Mouse (Mus musculus) limb, embryonic 10.5 days (tissue): ENCODE results near the gene Prmt2. TPM values are rescaled to one million over a fixed set of nuclear protein-coding genes. Genes with fewer than 3 reads are reported as not detected.

Source experiments
- DNase-seq: peaks from one replicate; pipeline ENCODE4 v3.0.0-alpha.2; 2017; ENCODE audit warnings: low spot score
- H3K27ac ChIP-seq: fragments of 300-500 bp; sonication (generic); 2 replicates; pipeline ENCODE4 v1.5.1; 2016; ENCODE audit warnings: mild to moderate bottlenecking
- H3K27me3 ChIP-seq: fragments of 300-500 bp; sonication (generic); 2 replicates; pipeline ENCODE4 v1.6.1; 2016; ENCODE audit warnings: low read depth, mild to moderate bottlenecking; ENCODE audit not compliant: poor library complexity, severe bottlenecking
- H3K36me3 ChIP-seq: fragments of 300-500 bp; sonication (generic); 2 replicates; pipeline ENCODE4 v1.6.1; 2016; ENCODE audit warnings: mild to moderate bottlenecking, moderate library complexity
- H3K4me1 ChIP-seq: fragments of 300-500 bp; sonication (generic); 2 replicates; pipeline ENCODE4 v1.6.1; 2016
- H3K4me3 ChIP-seq: fragments of 300-500 bp; sonication (generic); 2 replicates; pipeline ENCODE4 v1.5.1; 2016; ENCODE audit warnings: mild to moderate bottlenecking, moderate library complexity
- H3K9me3 ChIP-seq: fragments of 300-500 bp; sonication (generic); replicated peaks from 2 replicates; pipeline ENCODE4 v1.6.1; 2016; ENCODE audit warnings: mild to moderate bottlenecking
- WGBS: fragments of 180-500 bp; shearing (Covaris S2); methylation state at CpG from one replicate; pipeline ENCODE4 v1.1.7; 2016; 5-methylcytosine and 5-hydroxymethylcytosine counted together
- polyA plus RNA-seq: library from polyadenylated mRNA; unstranded; fragments of >200 nt; fragmentation: Nextera tagmentation; extraction: Ambion mirVana; gene quantifications from 2 replicates; pipeline ENCODE4 v1.2.1, GENCODE M21; 2016

Gene Prmt2
- polyA plus RNA-seq, 1 experiment from 2014 or later, result 43.9 TPM

- Histone ChIP-seq H3K27ac (no peak overlapping the region), H3K4me1 (no peaks in the 10 kb centered on the region)
- WGBS, result 95% methylated on average over 1 of the region's 1 CpGs
These were observed 15.4 kb upstream of the Prmt2 start for GRCm38 (mm10) chr10:76253079-76253478.

GRCm38 (mm10) chr10:76250870-76251269, 13.2 kb upstream of the Prmt2 start:
- Histone ChIP-seq H3K9me3 (no peaks in the 10 kb centered on the region), H3K36me3 (no peaks in the 10 kb centered on the region), H3K4me1 (no peaks in the 10 kb centered on the region), H3K4me3 (no peak overlapping the region), H3K27me3 (no peaks in the 10 kb centered on the region), H3K27ac (no peak overlapping the region)
- WGBS, result 85% methylated on average over 7 of the region's 7 CpGs
- no peak for DNase-seq

More at GRCm38 (mm10) chr10:76253079-76253478, 15.4 kb upstream of the Prmt2 start:
- no peak overlapping the region for H3K4me3 ChIP-seq
- no peak for DNase-seq
- no peaks in the 10 kb centered on the region for H3K36me3 ChIP-seq
- H3K9me3 ChIP-seq, result no peaks in the 10 kb centered on the region
- no peaks in the 10 kb centered on the region for H3K27me3 ChIP-seq

- H3K27ac ChIP-seq, result no peak overlapping the region
- no peak overlapping the region for H3K4me3 ChIP-seq
- no peaks in the 10 kb centered on the region for H3K9me3 ChIP-seq
- DNase-seq, result no peak
- no peaks in the 10 kb centered on the region for H3K36me3 ChIP-seq
- H3K27me3 ChIP-seq, result no peaks in the 10 kb centered on the region
- no peaks in the 10 kb centered on the region for H3K4me1 ChIP-seq
- 90% methylated on average over 5 of the region's 5 CpGs for WGBS
These were observed 10.9 kb upstream of the Prmt2 start for GRCm38 (mm10) chr10:76248647-76248968.

- no peaks in the 10 kb centered on the region for H3K36me3 ChIP-seq
- H3K27me3 ChIP-seq, result no peaks in the 10 kb centered on the region
- no peak overlapping the region for H3K27ac ChIP-seq
- H3K4me1 ChIP-seq, result no peaks in the 10 kb centered on the region
- no peak overlapping the region for H3K4me3 ChIP-seq
- WGBS, result 84% methylated on average over 21 of the region's 21 CpGs
- no peaks in the 10 kb centered on the region for H3K9me3 ChIP-seq
- no peak for DNase-seq
These were observed 10.4 kb upstream of the Prmt2 start for GRCm38 (mm10) chr10:76247960-76248646.

- Histone ChIP-seq H3K4me3 (no peak overlapping the region), H3K36me3 (no peaks in the 10 kb centered on the region), H3K27ac (no peak overlapping the region), H3K9me3 (no peaks in the 10 kb centered on the region), H3K27me3 (no peaks in the 10 kb centered on the region), H3K4me1 (no peaks in the 10 kb centered on the region)
- DNase-seq, result no peak
- WGBS, result 74% methylated on average over 4 of the region's 4 CpGs
These were observed 8.9 kb upstream of the Prmt2 start for GRCm38 (mm10) chr10:76246601-76247000.

- Histone ChIP-seq H3K4me3 (no peak overlapping the region), H3K4me1 (no peaks in the 10 kb centered on the region), H3K9me3 (no peaks in the 10 kb centered on the region), H3K27me3 (no peaks in the 10 kb centered on the region), H3K36me3 (no peaks in the 10 kb centered on the region), H3K27ac (no peak overlapping the region)
- WGBS, result 84% methylated on average over 2 of the region's 2 CpGs
- no peak for DNase-seq
These were observed 7.4 kb upstream of the Prmt2 start for GRCm38 (mm10) chr10:76245106-76245505.

GRCm38 (mm10) chr10:76239401-76239800, 1.7 kb upstream of the Prmt2 start:
- no peaks in the 10 kb centered on the region for H3K27me3 ChIP-seq
- no peak overlapping the region for H3K4me3 ChIP-seq
- no peak for DNase-seq
- H3K4me1 ChIP-seq, result peaks cover 13% of the 10 kb centered on the region
- no peaks in the 10 kb centered on the region for H3K36me3 ChIP-seq
- no peaks in the 10 kb centered on the region for H3K9me3 ChIP-seq
- WGBS, result 79% methylated on average over 4 of the region's 4 CpGs
- H3K27ac ChIP-seq, result no peak overlapping the region

GRCm38 (mm10) chr10:76229627-76230026, 8.0 kb downstream of the Prmt2 start:
- H3K27ac ChIP-seq, result no peak overlapping the region
- H3K4me1 ChIP-seq, result no peaks in the 10 kb centered on the region
- H3K9me3 ChIP-seq, result no peaks in the 10 kb centered on the region
- peaks cover 9% of the 10 kb centered on the region for H3K36me3 ChIP-seq
- DNase-seq, result no peak
- no peak overlapping the region for H3K4me3 ChIP-seq
- 76% methylated on average over 1 of the region's 1 CpGs for WGBS
- H3K27me3 ChIP-seq, result no peaks in the 10 kb centered on the region

DNA sequence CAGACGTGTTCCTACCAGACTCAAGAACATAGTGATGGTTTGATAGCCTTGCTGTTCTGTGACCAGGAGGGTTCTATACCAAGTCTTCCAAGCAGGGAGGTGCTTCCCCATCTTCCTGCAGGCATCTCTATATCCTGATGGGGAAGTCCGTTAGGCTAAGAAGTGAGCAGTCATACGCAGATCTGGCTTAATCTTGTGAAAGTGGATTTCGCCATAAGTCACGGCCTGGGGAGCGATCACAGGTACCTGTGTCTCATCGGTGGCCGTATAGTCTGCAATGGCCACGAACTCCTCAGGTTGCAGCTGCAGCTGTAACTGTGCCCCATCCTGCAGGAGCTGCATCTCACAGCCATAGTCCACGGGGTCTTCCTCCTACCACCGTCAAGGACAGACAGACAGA, 11.7 kb downstream of the Prmt2 start:
- H3K36me3 ChIP-seq, result peaks cover 43% of the 10 kb centered on the region
- H3K27me3 ChIP-seq, result no peaks in the 10 kb centered on the region
- H3K27ac ChIP-seq, result no peak overlapping the region
- H3K4me1 ChIP-seq, result no peaks in the 10 kb centered on the region
- 94% methylated on average over 11 of the region's 11 CpGs for WGBS
- DNase-seq, result no peak
- H3K4me3 ChIP-seq, result no peak overlapping the region
- H3K9me3 ChIP-seq, result no peaks in the 10 kb centered on the region

- WGBS, result 88% methylated on average over 9 of the region's 9 CpGs
- Histone ChIP-seq H3K36me3 (peaks cover 72% of the 10 kb centered on the region), H3K4me3 (no peak overlapping the region), H3K27me3 (no peaks in the 10 kb centered on the region), H3K27ac (no peak overlapping the region), H3K4me1 (no peaks in the 10 kb centered on the region), H3K9me3 (peaks cover 11% of the 10 kb centered on the region)
- no peak for DNase-seq
These were observed 19.4 kb downstream of the Prmt2 start for GRCm38 (mm10) chr10:76218240-76218639.

GRCm38 (mm10) chr10:76217056-76217455, 20.6 kb downstream of the Prmt2 start:
- peaks cover 11% of the 10 kb centered on the region for H3K9me3 ChIP-seq
- peaks cover 70% of the 10 kb centered on the region for H3K36me3 ChIP-seq

GRCm38 (mm10) chr10:76214161-76214560, 23.5 kb downstream of the Prmt2 start:
- H3K4me1 ChIP-seq, result no peaks in the 10 kb centered on the region
- peak; percentile 16 for DNase-seq
- WGBS, result 82% methylated on average over 4 of the region's 4 CpGs
- H3K4me3 ChIP-seq, result no peak overlapping the region
- peaks cover 11% of the 10 kb centered on the region for H3K9me3 ChIP-seq
- H3K27me3 ChIP-seq, result no peaks in the 10 kb centered on the region
- H3K36me3 ChIP-seq, result peaks cover 63% of the 10 kb centered on the region
- H3K27ac ChIP-seq, result no peak overlapping the region

More at GRCm38 (mm10) chr10:76217056-76217455, 20.6 kb downstream of the Prmt2 start:
- 97% methylated on average over 17 of the region's 17 CpGs for WGBS
- no peak for DNase-seq
- no peaks in the 10 kb centered on the region for H3K27me3 ChIP-seq
- no peak overlapping the region for H3K4me3 ChIP-seq
- no peaks in the 10 kb centered on the region for H3K4me1 ChIP-seq
- H3K27ac ChIP-seq, result no peak overlapping the region

DNA sequence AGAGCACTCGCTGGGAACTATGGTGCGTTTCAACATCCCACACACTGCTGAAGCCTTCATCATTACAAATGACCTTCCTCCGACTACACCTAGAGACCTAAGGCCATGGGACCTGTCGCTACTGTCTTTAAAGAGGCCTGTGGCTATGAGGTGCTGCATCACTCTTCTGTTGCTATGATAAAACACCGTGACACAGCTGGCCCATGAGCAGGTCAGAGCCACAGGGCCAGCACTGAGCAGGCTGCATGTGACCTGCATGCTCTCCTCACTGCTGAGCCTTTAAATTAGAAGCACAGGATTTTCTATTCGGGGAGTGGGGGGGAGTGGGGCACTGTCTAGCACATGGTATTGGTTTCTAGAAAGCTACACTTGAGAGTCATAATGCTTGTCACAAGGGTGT, 25.5 kb downstream of the Prmt2 start:
- H3K4me3 ChIP-seq, result no peak overlapping the region
- peaks cover 74% of the 10 kb centered on the region for H3K36me3 ChIP-seq
- no peaks in the 10 kb centered on the region for H3K27me3 ChIP-seq
- no peaks in the 10 kb centered on the region for H3K4me1 ChIP-seq
- H3K9me3 ChIP-seq, result peaks cover 11% of the 10 kb centered on the region
- peak; percentile 10 for DNase-seq
- H3K27ac ChIP-seq, result no peak overlapping the region
- 93% methylated on average over 6 of the region's 6 CpGs for WGBS

- H3K4me1 ChIP-seq, result no peaks in the 10 kb centered on the region
- no peaks in the 10 kb centered on the region for H3K27me3 ChIP-seq
- H3K36me3 ChIP-seq, result peaks cover 62% of the 10 kb centered on the region
- no peak overlapping the region for H3K27ac ChIP-seq
- 95% methylated on average over 7 of the region's 7 CpGs for WGBS
- DNase-seq, result no peak
- H3K4me3 ChIP-seq, result no peak overlapping the region
- peaks cover 11% of the 10 kb centered on the region for H3K9me3 ChIP-seq
These were observed 26.9 kb downstream of the Prmt2 start for GRCm38 (mm10) chr10:76210806-76211205.
